Mouse (Mus musculus): Measurements from ENCODE around the gene Calhm3.

GRCm38 (mm10) chr19:47144154-47144553 is 13.4 kb downstream of the Calhm3 start, which contains the start of gene Calhm1:
- TF ChIP-seq POLR2A (IDR thresholded peaks at IDR 0.05; ENCODE audit: control insufficient read depth, low read depth, low read length) = no peak
- TF ChIP-seq CTCF (IDR thresholded peaks at IDR 0.05; ENCODE audit: control insufficient read depth, insufficient read depth, insufficient replicate concordance, low read depth, low read length) = no peak

Data from testis, adult 2 months (tissue).